In genomic region chr5:135166909-135167308, GRCm38 (mm10) we compare ENCODE assay signal across 20 mouse cellular contexts.
"Had no signal": no experiment of that assay in that cellular context is flagged by ENCODE, and none has a peak within 500 bp of the region (broad histone marks: within the 10 kb centered on the region; RNA-seq: fewer than 3 reads in every experiment).

No protein-coding gene starts in this region.

- ATAC-seq: midbrain, embryonic 13.5 days; midbrain, embryonic 16.5 days had no signal

- H3K4me3 ChIP-seq: limb, embryonic 12.5 days; limb, embryonic 15.5 days; liver, embryonic 13.5 days; lung, embryonic 15.5 days; megakaryocyte, embryonic 14.5 days; midbrain, embryonic 10.5 days; midbrain, embryonic 13.5 days; neural tube, embryonic 13.5 days had no signal

- H3K9ac ChIP-seq: limb, embryonic 12.5 days; limb, embryonic 15.5 days; liver, embryonic 13.5 days; lung, embryonic 15.5 days; midbrain, embryonic 13.5 days; neural tube, embryonic 13.5 days had no signal

- H3K4me2 ChIP-seq: limb, embryonic 12.5 days; limb, embryonic 15.5 days; lung, embryonic 15.5 days; midbrain, embryonic 13.5 days; neural tube, embryonic 13.5 days had no signal

- H3K9me3 ChIP-seq: limb, embryonic 12.5 days; limb, embryonic 15.5 days; liver, embryonic 13.5 days; lung, embryonic 15.5 days; megakaryocyte, embryonic 14.5 days; midbrain, embryonic 10.5 days; midbrain, embryonic 13.5 days; neural tube, embryonic 13.5 days had no signal

- H3K27ac ChIP-seq: limb, embryonic 12.5 days; limb, embryonic 15.5 days; lung, embryonic 15.5 days; midbrain, embryonic 10.5 days; midbrain, embryonic 13.5 days had no signal

- H3K27me3 ChIP-seq: limb, embryonic 12.5 days; limb, embryonic 15.5 days; liver, embryonic 13.5 days; lung, embryonic 15.5 days; megakaryocyte, embryonic 14.5 days; midbrain, embryonic 13.5 days; neural tube, embryonic 13.5 days had no signal

- DNase-seq: kidney, adult 18-20 months; kidney, adult 9 months; kidney, postnatal 10 days; kidney, postnatal 4 days; left cerebral cortex, postnatal 4 days; liver, embryonic 13.5 days; lung, adult 18-20 months; lung, postnatal 10 days; lung, postnatal 36 days; retina, postnatal 1 day; thymus, adult 18-20 months; thymus, postnatal 4 days had no signal
